Mouse (Mus musculus): Measurements from ENCODE around the gene Cts6.

Cts6 gene

DNA sequence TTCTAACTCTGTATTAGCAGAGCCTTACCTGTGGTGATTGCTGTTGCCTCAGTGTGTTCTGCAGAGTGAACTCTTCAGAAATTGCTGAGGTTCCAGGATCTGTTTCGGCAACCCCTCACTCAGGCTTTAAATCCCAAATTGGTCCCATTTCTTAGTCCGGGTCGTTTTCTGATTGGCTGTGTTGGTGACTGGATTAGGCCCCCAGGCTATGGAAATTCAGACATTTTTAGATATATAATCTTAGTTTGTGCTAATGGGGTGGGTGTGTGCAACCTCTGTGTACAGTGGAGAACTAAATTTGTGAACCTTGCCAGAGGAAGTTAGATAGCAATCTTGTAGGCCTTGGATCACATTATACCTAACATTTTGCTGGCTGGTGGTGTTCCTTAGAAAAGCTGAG lies at the start of gene Cts6:
Gene Cts6 (minus strand): TSS at position 101 of the 400 bp plus-strand sequence.
- DNase-seq (ENCODE audit: low read depth, low spot score), result no peak

- DNase-seq (ENCODE audit: low read depth, low spot score), result peak; percentile 90
These were observed 38.1 kb upstream of the Cts6 start for GRCm38 (mm10) chr13:61241076-61241947.

DNA sequence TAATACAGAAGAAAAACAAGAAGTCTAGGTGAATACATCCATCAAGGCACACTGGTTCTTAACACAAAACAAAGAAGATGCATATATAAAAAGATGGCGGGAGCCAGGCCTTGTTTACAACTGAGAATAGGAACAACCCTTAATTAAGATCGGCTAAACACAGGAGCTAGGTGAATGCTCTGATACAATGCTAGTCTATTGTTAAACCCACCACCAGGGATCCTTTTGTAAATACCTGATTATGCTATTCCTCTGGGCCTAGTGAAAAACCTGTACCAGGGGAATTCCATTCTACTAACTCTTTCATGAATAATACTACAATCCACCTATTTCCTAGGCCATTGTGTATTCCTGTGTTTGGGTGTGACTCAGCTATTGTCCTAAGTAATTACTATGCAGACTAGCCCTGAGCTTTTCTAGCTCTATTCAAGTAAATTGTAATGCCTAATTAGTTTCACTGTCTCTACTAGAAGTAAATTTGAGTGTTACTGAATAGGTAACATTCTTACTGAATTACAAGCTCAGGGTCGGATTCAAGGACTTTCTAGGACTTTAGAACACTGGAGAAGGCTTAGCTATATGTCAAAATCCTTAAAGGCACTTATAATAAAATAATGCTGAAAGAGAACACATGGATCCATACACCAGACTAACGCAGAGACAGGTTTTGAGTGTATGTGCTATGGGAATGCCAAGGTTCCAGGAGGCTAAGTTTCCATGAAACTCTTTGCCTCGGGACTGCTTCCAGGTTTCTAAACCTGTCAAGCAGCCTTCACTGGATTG lies 17.9 kb downstream of the Cts6 start:
- peak; percentile 65 for DNase-seq (ENCODE audit: low read depth, low spot score)

GRCm38 (mm10) chr13:61164622-61165021 lies 38.6 kb downstream of the Cts6 start:
- DNase-seq (ENCODE audit: low read depth, low spot score), result peak; percentile 7

GRCm38 (mm10) chr13:61164156-61164555 lies 39.1 kb downstream of the Cts6 start, which contains the start of gene Ctsr:
Gene Ctsr, minus strand, starts transcription at chr13:61164256.
- DNase-seq (ENCODE audit: low read depth, low spot score), result no peak
